Mouse (Mus musculus) stomach, embryonic 15.5 days (tissue): Measurements from ENCODE around the gene Prl3c1. TPM values are rescaled to one million over a fixed set of nuclear protein-coding genes. Genes with fewer than 3 reads are reported as not detected.
"Not testable (repeated sequence)": the region's sequence is repeated elsewhere in the genome, so short reads cannot be mapped to it uniquely, and the experiment has no call there.

Source experiments
- ATAC-seq: fragments of 200-750 bp; cut with Nextera tagmentation; 2 replicates; pipeline ENCODE4 v1.8.0; 2017; ENCODE audit warnings: low read depth, moderate number of reproducible peaks, moderate TSS enrichment; ENCODE audit not compliant: insufficient read depth, low FRiP score
- H3K27ac ChIP-seq: fragments of 300-500 bp; sonication (generic); 2 replicates; pipeline ENCODE4 v1.5.1; 2015; ENCODE audit warnings: mild to moderate bottlenecking, inconsistent platforms
- H3K27me3 ChIP-seq: fragments of 300-500 bp; sonication (generic); replicated peaks from 2 replicates; pipeline ENCODE4 v1.6.1; 2015; ENCODE audit warnings: inconsistent platforms
- H3K36me3 ChIP-seq: fragments of 300-500 bp; sonication (generic); 2 replicates; pipeline ENCODE4 v1.6.1; 2015; ENCODE audit warnings: inconsistent platforms
- H3K4me1 ChIP-seq: fragments of 300-500 bp; sonication (generic); 2 replicates; pipeline ENCODE4 v1.6.1; 2015; ENCODE audit warnings: inconsistent platforms
- H3K4me2 ChIP-seq: fragments of 300-500 bp; sonication (generic); 2 replicates; pipeline ENCODE4 v1.6.1; 2015; ENCODE audit warnings: mild to moderate bottlenecking, inconsistent platforms
- H3K4me3 ChIP-seq: fragments of 300-500 bp; sonication (generic); replicated peaks from 2 replicates; pipeline ENCODE4 v1.5.1; 2015; ENCODE audit warnings: inconsistent platforms
- H3K9ac ChIP-seq: fragments of 300-500 bp; sonication (generic); 2 replicates; pipeline ENCODE4 v1.6.1; 2015; ENCODE audit warnings: inconsistent platforms
- H3K9me3 ChIP-seq: fragments of 300-500 bp; sonication (generic); 2 replicates; pipeline ENCODE4 v1.6.1; 2016; ENCODE audit warnings: inconsistent platforms
- WGBS: fragments of 180-500 bp; shearing (Covaris S2); methylation state at CpG from one replicate; pipeline ENCODE4 v1.1.7; 2015; 5-methylcytosine and 5-hydroxymethylcytosine counted together
- polyA plus RNA-seq: library from polyadenylated mRNA; unstranded; fragments of >200 nt; fragmentation: Nextera tagmentation; extraction: Ambion mirVana; gene quantifications from 2 replicates; pipeline ENCODE4 v1.2.1, GENCODE M21; 2015

Prl3c1 gene
- polyA plus RNA-seq: not detected in 2 replicates

DNA sequence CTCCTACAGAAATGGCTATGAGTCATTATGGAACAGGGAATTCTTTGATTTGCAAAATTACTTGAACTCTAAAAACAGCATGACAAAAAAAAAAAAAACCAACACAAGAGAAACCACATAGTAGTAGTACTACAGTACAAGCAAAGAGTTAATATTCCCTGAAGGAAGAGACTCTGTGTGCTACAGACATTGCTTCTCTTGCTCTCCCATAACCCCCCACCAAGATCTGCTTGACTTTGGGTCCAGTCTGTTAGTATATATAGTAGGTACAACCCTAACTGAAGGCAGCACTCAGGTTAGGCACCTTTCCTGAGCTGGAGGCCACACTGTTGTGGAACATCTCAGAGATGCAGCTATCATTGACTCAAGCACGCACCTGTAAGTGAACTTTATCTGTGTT lies at the start of gene Prl3c1:
Gene Prl3c1, plus strand, starts transcription at position 301 of the 400 bp plus-strand sequence.
- WGBS: 72% methylated on average over 1 of the region's 1 CpGs

GRCm38 (mm10) chr13:27148264-27148663 lies 48.2 kb upstream of the Prl3c1 start:
- Histone ChIP-seq H3K9me3 (no peaks in the 10 kb centered on the region), H3K36me3 (no peaks in the 10 kb centered on the region), H3K4me2 (no peak overlapping the region), H3K4me1 (no peaks in the 10 kb centered on the region), H3K9ac (no peak overlapping the region), H3K27me3 (no peaks in the 10 kb centered on the region), H3K27ac (no peak overlapping the region), H3K4me3 (no peak overlapping the region)
- no peak for ATAC-seq
- WGBS: 58% methylated on average over 1 of the region's 1 CpGs

More for the DNA sequence above, at the start of gene Prl3c1:
- Histone ChIP-seq H3K27ac (no peak within 1 kb of the TSS), H3K27me3 (no peaks in the 10 kb centered on the region), H3K9ac (no peak within 1 kb of the TSS), H3K4me3 (no peak within 1 kb of the TSS), H3K9me3 (no peaks in the 10 kb centered on the region), H3K4me2 (no peak within 1 kb of the TSS), H3K36me3 (no peaks in the 10 kb centered on the region), H3K4me1 (no peaks in the 10 kb centered on the region)
- ATAC-seq: no peak

DNA sequence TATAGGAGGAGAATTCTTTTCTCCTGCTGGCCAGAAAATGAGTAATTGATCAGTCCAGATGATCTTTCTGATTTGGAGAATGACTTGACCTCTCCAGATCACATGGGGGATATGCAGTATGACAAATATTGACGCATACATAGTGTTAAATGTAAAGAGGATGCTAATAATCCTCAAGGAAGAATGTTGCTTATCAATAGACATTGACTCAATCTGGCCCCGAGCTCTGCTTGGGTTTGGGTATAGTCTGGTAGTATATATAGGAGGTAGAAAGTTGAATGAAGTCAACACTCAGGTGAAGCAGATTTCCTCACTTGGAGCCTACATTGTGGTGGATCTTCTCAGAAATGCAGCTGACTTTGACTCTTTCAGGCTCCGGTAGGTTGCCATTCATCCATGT lies 40.0 kb upstream of the Prl3c1 start, which contains the start of gene Prl3d3:
Gene Prl3d3, plus strand, starts transcription at position 301 of the 400 bp plus-strand sequence.
- not testable (repeated sequence) for H3K9me3 ChIP-seq, H3K27ac ChIP-seq, H3K27me3 ChIP-seq, H3K9ac ChIP-seq, H3K4me3 ChIP-seq, H3K4me1 ChIP-seq, H3K36me3 ChIP-seq, H3K4me2 ChIP-seq, ATAC-seq
- WGBS: 89% methylated on average over 3 of the region's 3 CpGs

DNA sequence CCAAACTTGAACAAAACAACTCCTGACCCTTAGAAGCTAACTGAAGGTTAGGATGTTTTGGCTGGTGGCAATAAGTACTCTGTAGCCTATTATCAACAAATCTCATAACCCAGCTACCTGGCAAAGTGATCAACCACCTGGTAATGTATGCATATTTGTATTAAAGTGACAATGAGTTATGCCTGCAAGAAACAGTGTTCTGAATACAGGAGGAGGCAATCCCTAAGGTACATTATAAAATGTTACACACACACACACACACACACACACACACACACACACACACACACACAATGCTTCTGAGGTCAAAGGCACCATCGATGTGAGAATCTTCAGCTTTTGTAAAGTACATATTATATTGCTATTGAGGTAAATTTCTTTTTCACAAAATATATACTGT lies 45.1 kb downstream of the Prl3c1 start, which contains the start of gene Prl3b1:
Gene Prl3b1, plus strand, starts transcription at position 301 of the 400 bp plus-strand sequence.
- no peak for ATAC-seq
- no peak within 1 kb of the TSS for H3K4me3 ChIP-seq
- H3K9ac ChIP-seq: no peak within 1 kb of the TSS
- no peaks in the 10 kb centered on the region for H3K27me3 ChIP-seq
- no peak within 1 kb of the TSS for H3K4me2 ChIP-seq
- 96% methylated on average over 1 of the region's 1 CpGs for WGBS
- no peak within 1 kb of the TSS for H3K27ac ChIP-seq
- H3K36me3 ChIP-seq: no peaks in the 10 kb centered on the region
- H3K4me1 ChIP-seq: no peaks in the 10 kb centered on the region
- no peaks in the 10 kb centered on the region for H3K9me3 ChIP-seq

Other genes with a start within 250 kb of the Prl3c1 start
- gene Prl, start 139.1 kb upstream of the Prl3c1 start, polyA plus RNA-seq: not detected in 2 replicates
- gene Prl3d1, start 102.5 kb upstream of the Prl3c1 start, polyA plus RNA-seq: not detected in 2 replicates
- not detected in 2 replicates for gene Prl3d2, start 75.0 kb upstream of the Prl3c1 start, polyA plus RNA-seq
- not detected in 2 replicates for gene Prl3d3, start 39.9 kb upstream of the Prl3c1 start, polyA plus RNA-seq
- not detected in 2 replicates for gene Prl3b1, start 45.2 kb downstream of the Prl3c1 start, polyA plus RNA-seq
- not detected in 2 replicates for gene Prl3a1, start 62.8 kb downstream of the Prl3c1 start, polyA plus RNA-seq
- not detected in 2 replicates for gene Prl6a1, start 116.0 kb downstream of the Prl3c1 start, polyA plus RNA-seq
- not detected in 2 replicates for gene Prl8a2, start 149.0 kb downstream of the Prl3c1 start, polyA plus RNA-seq
- gene Prl2b1, start 194.2 kb downstream of the Prl3c1 start, polyA plus RNA-seq: not detected in 2 replicates
- gene Prl8a6, start 242.0 kb downstream of the Prl3c1 start, polyA plus RNA-seq: not detected in 2 replicates